Mouse (Mus musculus): Measurements from ENCODE around the gene Zfp609.

- TF ChIP-seq CTCF (IDR thresholded peaks at IDR 0.05; ENCODE audit: borderline replicate concordance, insufficient read depth, low read length) (no peak), POLR2A (IDR thresholded peaks at IDR 0.05; ENCODE audit: low read depth, low read length) (no peak)
Measured at GRCm38 (mm10) chr9:65728588-65728987, 98.8 kb downstream of the Zfp609 start.

Measured in embryonic fibroblast, embryonic 13.5 days (primary cell).